Mouse (Mus musculus): Measurements from ENCODE around the gene Psmd14.

Gene Psmd14

GRCm38 (mm10) chr2:61754989-61755388 lies 43.5 kb downstream of the Psmd14 start:
- ATAC-seq (ENCODE audit: insufficient number of reproducible peaks, low FRiP score, low TSS enrichment), result no peak

DNA sequence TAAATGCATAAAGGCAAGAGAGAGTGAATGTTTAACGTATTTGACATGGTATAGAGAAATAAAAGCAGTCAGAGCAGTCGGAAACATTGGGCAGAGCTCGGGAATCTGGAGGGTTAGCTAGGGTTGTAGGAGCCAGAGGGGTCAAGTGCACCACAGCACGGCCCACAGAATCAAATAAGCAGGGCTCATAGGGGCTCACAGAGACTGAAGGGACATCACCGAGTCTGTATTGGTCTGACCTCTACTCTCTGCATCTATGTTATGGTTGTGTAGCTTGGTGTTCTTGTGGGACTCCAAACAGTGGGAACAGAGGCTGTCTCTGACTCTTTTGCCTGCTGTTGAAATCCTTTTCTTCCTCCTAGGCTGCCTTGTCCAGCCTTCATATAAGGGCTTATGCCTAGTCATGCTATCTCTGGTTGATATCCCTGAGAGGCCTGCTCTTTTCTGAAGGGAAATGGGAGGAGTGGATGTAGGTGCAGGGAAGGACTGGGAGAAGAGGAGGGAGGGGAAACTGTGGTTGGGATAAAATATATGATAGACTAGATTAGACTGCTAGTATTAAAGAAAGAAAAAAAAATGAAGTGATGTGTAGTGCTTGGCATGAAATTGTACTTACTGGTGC lies 47.9 kb downstream of the Psmd14 start:
- ATAC-seq (ENCODE audit: insufficient number of reproducible peaks, low FRiP score, low TSS enrichment), result no peak

GRCm38 (mm10) chr2:61760044-61760443 lies 48.5 kb downstream of the Psmd14 start:
- no peak for ATAC-seq (ENCODE audit: insufficient number of reproducible peaks, low FRiP score, low TSS enrichment)

GRCm38 (mm10) chr2:61764470-61765105 lies 53.1 kb downstream of the Psmd14 start:
- no peak for ATAC-seq (ENCODE audit: insufficient number of reproducible peaks, low FRiP score, low TSS enrichment)

DNA sequence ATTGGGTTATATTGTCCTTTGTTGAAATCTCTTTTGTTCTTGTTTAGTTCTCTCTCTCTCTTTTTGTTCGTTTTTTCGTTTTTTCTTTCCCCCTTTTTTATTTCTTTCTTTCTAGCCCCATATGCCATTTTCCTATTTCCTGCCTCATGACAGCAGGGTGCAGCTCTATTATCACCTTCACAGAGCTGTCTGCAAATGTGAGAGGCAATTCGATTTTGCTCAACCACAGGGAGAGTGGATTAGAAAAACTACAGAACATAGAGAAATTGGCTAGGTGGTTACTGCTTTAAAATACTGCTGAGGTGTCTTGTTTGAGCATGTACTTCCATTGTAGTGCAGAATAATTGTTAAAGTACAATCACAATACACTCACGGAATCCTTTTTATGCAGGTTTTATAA lies 54.0 kb downstream of the Psmd14 start:
- ATAC-seq (ENCODE audit: insufficient number of reproducible peaks, low FRiP score, low TSS enrichment), result peak; percentile 76; the same call in 1 of the 2 replicates

DNA sequence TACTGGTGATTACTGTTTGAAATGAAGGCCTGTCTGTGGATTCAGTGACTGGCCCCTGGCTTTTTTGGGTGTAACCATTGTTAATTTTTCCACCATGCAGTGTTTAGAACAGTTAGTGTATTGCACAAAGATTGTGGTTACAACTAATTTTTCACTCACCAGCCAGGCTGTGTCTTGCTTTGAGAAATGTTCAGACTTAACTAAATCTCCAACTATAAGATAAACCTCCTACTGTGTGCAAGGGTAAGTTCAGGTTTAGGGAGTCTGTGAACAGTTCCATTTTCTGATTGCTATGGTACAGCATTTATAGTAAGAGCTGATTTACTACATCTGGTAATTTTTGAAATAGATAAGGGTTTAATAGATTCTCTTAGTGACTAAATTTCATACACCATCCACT lies 69.3 kb downstream of the Psmd14 start:
- ATAC-seq (ENCODE audit: insufficient number of reproducible peaks, low FRiP score, low TSS enrichment), result no peak

DNA sequence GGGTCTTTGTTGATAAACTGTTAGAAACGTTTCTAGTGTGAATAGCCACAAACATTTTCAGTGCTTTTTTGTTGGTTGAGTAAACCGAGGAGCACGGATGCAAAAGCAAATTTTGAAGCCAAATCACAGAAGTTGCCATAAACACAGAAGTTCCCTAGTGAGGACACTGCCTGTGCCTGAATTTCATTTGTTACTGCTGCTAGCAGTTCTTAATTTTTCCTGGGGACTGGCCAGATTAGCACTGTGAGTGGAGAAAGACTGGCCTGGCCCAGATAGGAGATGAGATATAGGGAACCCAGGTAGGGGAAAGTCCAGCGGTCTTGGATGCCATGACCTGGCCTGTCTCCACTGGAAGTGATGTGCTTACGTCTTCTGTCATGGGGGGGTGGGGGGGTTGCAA lies 83.5 kb downstream of the Psmd14 start:
- no peak for ATAC-seq (ENCODE audit: insufficient number of reproducible peaks, low FRiP score, low TSS enrichment)

DNA sequence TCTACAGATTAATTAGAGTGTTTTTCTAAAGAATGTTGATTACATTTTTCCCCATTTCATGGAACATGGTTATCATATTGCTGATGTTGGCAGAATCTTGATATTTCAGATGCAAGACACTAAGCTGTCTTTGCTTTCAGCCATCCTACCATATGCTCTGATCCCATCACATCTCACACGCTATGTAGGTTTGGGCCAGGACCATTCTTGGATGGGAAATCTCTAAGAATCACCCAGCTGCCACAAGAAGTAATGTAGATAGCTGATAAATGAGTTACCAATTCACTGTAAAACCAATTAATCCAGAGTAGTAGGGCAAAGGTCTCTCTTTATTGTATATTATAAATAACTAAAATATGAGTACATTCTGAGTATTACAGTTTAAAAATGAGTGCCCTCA lies 86.6 kb downstream of the Psmd14 start:
- ATAC-seq (ENCODE audit: insufficient number of reproducible peaks, low FRiP score, low TSS enrichment), result no peak

DNA sequence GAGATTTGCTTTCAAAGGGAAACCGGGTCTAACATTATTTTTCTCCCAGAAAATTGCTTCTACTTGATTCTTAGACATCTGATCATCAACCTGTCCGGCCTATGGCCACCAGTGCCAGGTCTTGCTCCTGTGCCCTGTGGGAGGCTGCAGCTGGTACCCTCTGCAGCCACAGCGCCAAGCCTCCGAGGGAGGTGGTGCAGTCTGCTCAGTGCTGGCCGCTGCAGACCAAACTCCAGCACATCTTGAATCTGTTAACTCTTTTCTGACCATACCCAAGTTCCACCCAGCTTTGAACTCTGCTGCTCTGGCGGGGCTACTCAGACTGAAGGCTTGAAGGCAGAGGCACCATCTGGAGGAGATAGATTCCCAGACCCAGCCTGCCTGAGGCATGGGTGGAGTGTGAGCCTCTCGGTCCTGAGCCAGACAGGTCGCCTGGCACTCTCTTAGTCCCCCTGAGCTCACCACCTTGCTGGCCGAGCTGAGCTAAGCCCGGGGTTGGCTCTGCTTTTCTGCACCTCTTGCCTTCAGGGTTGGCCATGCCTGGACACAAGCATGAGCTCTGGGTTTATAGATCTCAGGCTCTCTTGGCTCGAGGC lies 91.3 kb downstream of the Psmd14 start, which contains the start of gene Tbr1:
TSS of gene Tbr1 (plus strand) at position 275 of the 596 bp plus-strand sequence.
- peak; percentile 71 for ATAC-seq (ENCODE audit: insufficient number of reproducible peaks, low FRiP score, low TSS enrichment)

DNA sequence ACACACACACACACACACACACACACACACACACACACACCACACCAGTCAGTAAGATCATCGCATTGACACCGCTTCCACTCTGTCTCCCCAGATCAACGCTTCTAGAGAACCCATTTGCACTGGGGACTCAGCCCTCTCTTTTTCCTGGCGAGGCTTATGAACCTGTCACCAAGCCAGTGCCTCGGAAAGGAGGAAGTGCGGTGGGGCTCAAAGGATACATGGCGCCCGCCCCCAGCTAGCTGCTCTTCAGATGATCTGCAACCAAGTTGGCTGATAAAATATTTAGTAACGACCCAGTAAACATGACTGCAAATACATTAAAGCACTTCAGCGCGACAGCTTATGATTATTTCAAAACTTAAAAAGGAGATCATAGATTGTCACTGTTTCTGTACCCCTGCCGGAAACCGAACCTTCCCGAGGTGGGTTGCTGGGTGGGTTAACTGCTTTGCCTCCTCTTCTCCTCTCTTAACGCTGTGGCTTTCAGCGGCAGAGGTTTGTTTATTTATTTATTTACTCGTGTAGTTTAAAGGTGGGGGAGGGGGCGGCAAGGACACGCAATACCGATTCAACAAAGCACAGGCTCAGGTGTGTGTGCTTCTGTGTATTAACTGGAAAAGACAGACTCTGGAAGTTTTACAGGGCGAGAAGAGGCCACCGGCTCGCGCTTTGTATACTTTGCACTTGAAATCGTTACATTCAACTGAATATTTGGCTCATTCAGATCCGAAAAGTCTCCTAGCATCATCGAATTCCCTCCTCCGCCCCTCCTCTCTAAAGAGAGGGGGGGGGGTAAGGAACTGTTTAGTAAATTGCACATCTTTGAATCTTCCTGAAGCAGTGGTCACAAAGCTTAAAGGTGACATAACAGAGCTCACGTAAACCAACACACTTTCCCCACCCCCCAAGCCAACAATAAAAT lies 92.2 kb downstream of the Psmd14 start:
- ATAC-seq (ENCODE audit: insufficient number of reproducible peaks, low FRiP score, low TSS enrichment), result no peak

- ATAC-seq (ENCODE audit: insufficient number of reproducible peaks, low FRiP score, low TSS enrichment), result no peak
Measured at GRCm38 (mm10) chr2:61804382-61804840, 92.9 kb downstream of the Psmd14 start.

DNA sequence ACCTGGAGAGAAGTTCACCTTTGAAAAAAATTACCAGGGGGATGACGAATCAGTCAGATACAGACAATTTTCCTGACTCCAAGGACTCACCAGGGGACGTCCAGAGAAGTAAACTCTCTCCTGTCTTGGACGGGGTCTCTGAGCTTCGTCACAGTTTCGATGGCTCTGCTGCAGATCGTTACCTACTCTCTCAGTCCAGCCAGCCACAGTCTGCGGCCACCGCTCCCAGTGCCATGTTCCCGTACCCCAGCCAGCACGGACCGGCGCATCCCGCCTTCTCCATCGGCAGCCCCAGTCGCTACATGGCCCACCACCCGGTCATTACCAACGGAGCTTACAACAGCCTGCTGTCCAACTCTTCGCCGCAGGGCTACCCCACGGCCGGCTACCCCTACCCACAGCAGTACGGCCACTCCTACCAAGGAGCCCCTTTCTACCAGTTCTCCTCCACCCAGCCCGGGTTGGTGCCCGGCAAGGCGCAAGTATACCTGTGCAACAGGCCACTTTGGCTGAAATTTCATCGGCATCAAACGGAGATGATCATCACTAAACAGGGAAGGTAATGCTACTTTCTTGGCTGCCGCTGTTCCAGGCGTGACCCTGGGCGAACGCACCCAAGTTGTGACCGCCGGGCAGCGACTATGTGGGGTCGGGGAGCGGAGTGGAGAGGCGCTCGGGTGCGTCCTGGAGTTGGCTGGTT lies 93.5 kb downstream of the Psmd14 start:
- ATAC-seq (ENCODE audit: insufficient number of reproducible peaks, low FRiP score, low TSS enrichment), result no peak

- no peak for ATAC-seq (ENCODE audit: insufficient number of reproducible peaks, low FRiP score, low TSS enrichment)
Measured at GRCm38 (mm10) chr2:61805541-61806345, 94.2 kb downstream of the Psmd14 start.

DNA sequence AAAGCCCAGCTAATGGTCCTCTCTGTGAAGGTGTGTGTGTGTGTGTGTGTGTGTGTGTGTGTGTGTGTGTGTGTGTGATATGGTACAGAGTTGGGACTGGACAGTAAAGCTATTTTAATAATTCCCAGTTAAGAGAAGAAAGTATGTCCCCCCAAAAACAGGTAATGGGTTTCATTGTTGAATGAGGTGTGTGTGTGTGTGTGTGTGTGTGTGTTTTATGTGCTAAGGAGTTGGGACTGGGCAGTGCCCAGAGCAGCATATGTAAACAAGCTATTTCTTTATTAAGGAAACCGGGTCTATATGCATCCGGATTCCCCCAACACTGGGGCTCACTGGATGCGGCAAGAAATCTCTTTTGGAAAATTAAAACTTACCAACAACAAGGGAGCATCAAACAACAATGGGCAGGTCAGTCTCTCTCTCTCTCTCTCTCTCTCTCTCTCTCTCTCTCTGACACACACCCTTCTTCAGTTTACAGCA lies 94.9 kb downstream of the Psmd14 start:
- no peak for ATAC-seq (ENCODE audit: insufficient number of reproducible peaks, low FRiP score, low TSS enrichment)

- ATAC-seq (ENCODE audit: insufficient number of reproducible peaks, low FRiP score, low TSS enrichment), result no peak
Measured at GRCm38 (mm10) chr2:61807151-61807550, 95.7 kb downstream of the Psmd14 start.

GRCm38 (mm10) chr2:61807781-61808180 lies 96.3 kb downstream of the Psmd14 start:
- no peak for ATAC-seq (ENCODE audit: insufficient number of reproducible peaks, low FRiP score, low TSS enrichment)

- ATAC-seq (ENCODE audit: insufficient number of reproducible peaks, low FRiP score, low TSS enrichment), result no peak
Measured at GRCm38 (mm10) chr2:61808776-61809175, 97.3 kb downstream of the Psmd14 start.

- ATAC-seq (ENCODE audit: insufficient number of reproducible peaks, low FRiP score, low TSS enrichment), result no peak
Measured at GRCm38 (mm10) chr2:61809381-61809780, 97.9 kb downstream of the Psmd14 start.

GRCm38 (mm10) chr2:61810751-61811150 lies 99.3 kb downstream of the Psmd14 start:
- ATAC-seq (ENCODE audit: insufficient number of reproducible peaks, low FRiP score, low TSS enrichment), result no peak
